Mouse (Mus musculus) lung, postnatal 0 days (tissue): ENCODE measurements around the gene Ganc.

Experiments
- CTCF ChIP-seq: IDR thresholded peaks from 2 replicates; pipeline ENCODE4 v1.5.1; 2016; ENCODE audit warnings: antibody characterized with exemption, mild to moderate bottlenecking
- EP300 ChIP-seq: IDR thresholded peaks from 2 replicates; pipeline ENCODE4 v1.6.1; 2016; ENCODE audit warnings: antibody characterized with exemption, mild to moderate bottlenecking, control low read depth

GRCm38 (mm10) chr2:120470856-120471255 is 67.2 kb downstream of the Ganc start:
- TF ChIP-seq CTCF, result no peak
- TF ChIP-seq EP300, result no peak
